Mouse (Mus musculus) frontal cortex, postnatal 36 days (tissue): ENCODE measurements around the gene Mga.

Source experiments
- DNase-seq, 2 experiments: peaks; one replicate each; pipeline ENCODE4 v3.0.0; 2022; ENCODE audit warnings: low spot score in 2 of 2

Gene Mga

GRCm38 (mm10) chr2:119897090-119897732 lies at the start of gene Mga:
Mga (plus strand) TSS chr2:119897228.
- peak; percentile 91 to 92 for DNase-seq

GRCm38 (mm10) chr2:119853811-119854210 lies 43.2 kb upstream of the Mga start:
- no peak for DNase-seq

- no peak for DNase-seq
Measured at GRCm38 (mm10) chr2:119855310-119855850, 41.6 kb upstream of the Mga start.

- no peak for DNase-seq
Measured at GRCm38 (mm10) chr2:119857341-119857740, 39.7 kb upstream of the Mga start.

GRCm38 (mm10) chr2:119864484-119864883 lies 32.5 kb upstream of the Mga start:
- DNase-seq: peak in 1 of 2 experiments; percentile 30

GRCm38 (mm10) chr2:119872371-119873104 lies 24.5 kb upstream of the Mga start:
- peak; percentile 75 to 79 for DNase-seq

- peak; percentile 81 to 90 for DNase-seq
Measured at GRCm38 (mm10) chr2:119873105-119873464, 23.9 kb upstream of the Mga start.

GRCm38 (mm10) chr2:119875981-119876380 lies 21.0 kb upstream of the Mga start:
- no peak for DNase-seq

- DNase-seq: no peak
Measured at GRCm38 (mm10) chr2:119887201-119887600, 9.8 kb upstream of the Mga start.

GRCm38 (mm10) chr2:119896553-119897089 lies 407 bp upstream of the Mga start:
- no peak for DNase-seq

- DNase-seq: peak; percentile 29 to 54
Measured at GRCm38 (mm10) chr2:119898141-119898594, 1.1 kb downstream of the Mga start.

GRCm38 (mm10) chr2:119916007-119916406 lies 19.0 kb downstream of the Mga start:
- no peak for DNase-seq

- no peak for DNase-seq
Measured at GRCm38 (mm10) chr2:119917631-119918369, 20.8 kb downstream of the Mga start.

GRCm38 (mm10) chr2:119970571-119970970 lies 73.5 kb downstream of the Mga start:
- DNase-seq: peak in 1 of 2 experiments; percentile 36

GRCm38 (mm10) chr2:119971316-119971715 lies 74.3 kb downstream of the Mga start:
- DNase-seq: no peak

- peak; percentile 96 to 97 for DNase-seq
Measured at GRCm38 (mm10) chr2:119971837-119972536, 75.0 kb downstream of the Mga start.

- DNase-seq: no peak
Measured at GRCm38 (mm10) chr2:119972537-119972879, 75.5 kb downstream of the Mga start, which contains the start of gene Mapkbp1. Mapkbp1 (plus strand) TSS chr2:119972699.

GRCm38 (mm10) chr2:119980343-119980986 lies 83.4 kb downstream of the Mga start:
- peak in 1 of 2 experiments; percentile 24 for DNase-seq

- no peak for DNase-seq
Measured at GRCm38 (mm10) chr2:119981631-119982030, 84.6 kb downstream of the Mga start.

GRCm38 (mm10) chr2:119985871-119986270 lies 88.8 kb downstream of the Mga start:
- DNase-seq: no peak

GRCm38 (mm10) chr2:119986369-119986768 lies 89.3 kb downstream of the Mga start:
- DNase-seq: no peak
